Mouse (Mus musculus): ENCODE measurements around the gene Psmc6. TPM values are rescaled to one million over a fixed set of nuclear protein-coding genes. Genes with fewer than 3 reads are reported as not detected.

The Psmc6 gene
- total and polyA plus RNA-seq, 3 experiments = 11.5 to 319 (median 223) TPM

DNA sequence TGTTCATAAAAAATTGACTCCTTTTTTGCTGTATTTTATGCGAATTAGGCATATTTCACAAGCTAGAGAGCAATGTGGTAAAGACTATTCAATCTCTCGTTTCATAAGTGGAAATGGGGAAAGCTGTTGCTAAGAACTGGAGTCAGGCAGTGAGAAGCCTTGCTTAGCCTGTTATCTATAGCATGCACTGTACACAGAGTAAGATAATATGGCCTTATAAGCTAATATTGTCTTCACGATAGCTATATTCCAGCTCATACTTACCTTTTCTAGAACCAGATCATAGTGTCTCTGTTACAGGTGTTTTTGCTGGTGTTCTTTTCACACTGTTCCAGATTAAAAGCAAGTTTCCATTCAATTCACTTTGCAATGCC lies 10.4 kb upstream of the Psmc6 start:
- no peak for DNase-seq (ENCODE audit: low spot score)
- peaks cover 9% of the 10 kb centered on the region for H3K36me3 ChIP-seq (replicated peaks)
- H3K4me1 ChIP-seq (ENCODE audit: insufficient read depth, low read depth, low read length) = peaks cover 65% of the 10 kb centered on the region
- H3K9me3 ChIP-seq (replicated peaks) = no peaks in the 10 kb centered on the region
- H3K4me3 ChIP-seq (ENCODE audit: low read depth, low read length) = peak overlapping the region; percentile 4; the same call in 1 of the 2 replicates
- no peak for ATAC-seq (ENCODE audit: extremely low read depth, insufficient number of reproducible peaks, low FRiP score, poor library complexity, severe bottlenecking)
- H3K27me3 ChIP-seq (ENCODE audit: insufficient read depth, low read length) = no peaks in the 10 kb centered on the region
- TF ChIP-seq GATA2 (IDR thresholded peaks at IDR 0.05; ENCODE audit: borderline replicate concordance, low read depth, low read length) = no peak
- TF ChIP-seq CTCF (IDR thresholded peaks at IDR 0.05; ENCODE audit: low read depth, low read length) = no peak
- no peak for TF ChIP-seq GATA1 (IDR thresholded peaks at IDR 0.05; ENCODE audit: borderline replicate concordance, low read length)
- TF ChIP-seq POLR2AphosphoS5 (IDR thresholded peaks at IDR 0.05; ENCODE audit: insufficient replicate concordance, low read depth, low read length) = no peak
- TF ChIP-seq TAL1 (conservative IDR thresholded peaks at IDR 0.05; ENCODE audit: low read depth, low read length) = peak; percentile 51

DNA sequence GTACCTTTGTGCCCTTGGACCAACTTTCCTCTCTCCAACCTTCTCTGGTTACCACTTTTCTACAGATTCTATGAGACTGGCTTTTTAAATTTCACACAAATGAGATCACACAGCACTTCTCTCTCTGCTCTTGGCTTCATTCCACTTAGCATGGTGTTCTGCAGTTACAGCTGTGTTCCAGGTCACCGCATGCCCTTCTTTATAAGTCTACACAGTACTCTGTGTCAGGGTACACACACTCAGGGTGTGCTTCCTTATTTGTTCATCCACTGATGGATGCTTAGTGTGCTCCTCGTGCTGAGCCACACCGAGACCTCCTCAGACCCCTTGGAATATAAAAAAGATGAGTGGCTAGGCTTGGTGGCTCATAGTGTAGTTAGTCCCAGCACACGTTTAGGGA lies 9.5 kb upstream of the Psmc6 start:
- Histone ChIP-seq H3K36me3 (replicated peaks) (peaks cover 8% of the 10 kb centered on the region), H3K4me1 (ENCODE audit: insufficient read depth, low read depth, low read length) (peaks cover 69% of the 10 kb centered on the region)

DNA sequence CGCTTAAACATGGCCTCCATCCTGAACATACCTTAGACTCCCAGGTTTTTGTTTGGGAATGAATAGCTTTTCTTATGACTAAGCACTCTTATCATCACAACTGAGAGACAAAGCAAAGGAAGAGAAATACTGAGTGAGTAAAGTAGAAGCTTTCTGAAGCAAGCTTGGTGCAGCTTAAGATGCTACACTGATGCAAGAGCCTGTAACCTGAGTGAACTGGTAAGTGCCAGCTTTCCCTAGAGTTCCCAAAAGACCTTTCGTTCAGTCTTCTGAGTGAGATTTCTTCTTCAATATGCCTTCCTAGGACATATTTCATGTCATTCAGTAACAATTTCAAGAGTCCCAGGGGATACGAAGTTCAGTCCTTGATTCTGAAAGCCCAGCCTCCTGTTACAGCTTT lies 8.5 kb upstream of the Psmc6 start:
- TF ChIP-seq CTCF (IDR thresholded peaks at IDR 0.05; ENCODE audit: low read depth, low read length) (no peak), TAL1 (conservative IDR thresholded peaks at IDR 0.05; ENCODE audit: low read depth, low read length) (no peak), GATA1 (IDR thresholded peaks at IDR 0.05; ENCODE audit: borderline replicate concordance, low read length) (no peak), GATA2 (IDR thresholded peaks at IDR 0.05; ENCODE audit: borderline replicate concordance, low read depth, low read length) (no peak), POLR2AphosphoS5 (IDR thresholded peaks at IDR 0.05; ENCODE audit: insufficient replicate concordance, low read depth, low read length) (no peak)
- no peaks in the 10 kb centered on the region for H3K27me3 ChIP-seq (ENCODE audit: insufficient read depth, low read length)
- H3K9me3 ChIP-seq (replicated peaks) = no peaks in the 10 kb centered on the region
- no peak overlapping the region; the same call in 1 of the 2 replicates for H3K4me3 ChIP-seq (ENCODE audit: low read depth, low read length)
- peaks cover 70% of the 10 kb centered on the region for H3K4me1 ChIP-seq (ENCODE audit: insufficient read depth, low read depth, low read length)
- H3K36me3 ChIP-seq (replicated peaks) = peaks cover 2% of the 10 kb centered on the region
- ATAC-seq (ENCODE audit: extremely low read depth, insufficient number of reproducible peaks, low FRiP score, poor library complexity, severe bottlenecking) = no peak
- DNase-seq (ENCODE audit: low spot score) = no peak

More for the DNA sequence above, 9.5 kb upstream of the Psmc6 start:
- no peak for DNase-seq (ENCODE audit: low spot score)
- Histone ChIP-seq H3K27me3 (ENCODE audit: insufficient read depth, low read length) (no peaks in the 10 kb centered on the region), H3K4me3 (ENCODE audit: low read depth, low read length) (no peak overlapping the region), H3K9me3 (replicated peaks) (no peaks in the 10 kb centered on the region)
- TF ChIP-seq TAL1 (conservative IDR thresholded peaks at IDR 0.05; ENCODE audit: low read depth, low read length) (no peak), GATA1 (IDR thresholded peaks at IDR 0.05; ENCODE audit: borderline replicate concordance, low read length) (no peak), POLR2AphosphoS5 (IDR thresholded peaks at IDR 0.05; ENCODE audit: insufficient replicate concordance, low read depth, low read length) (no peak), CTCF (IDR thresholded peaks at IDR 0.05; ENCODE audit: low read depth, low read length) (no peak), GATA2 (IDR thresholded peaks at IDR 0.05; ENCODE audit: borderline replicate concordance, low read depth, low read length) (no peak)
- ATAC-seq (ENCODE audit: extremely low read depth, insufficient number of reproducible peaks, low FRiP score, poor library complexity, severe bottlenecking) = no peak

DNA sequence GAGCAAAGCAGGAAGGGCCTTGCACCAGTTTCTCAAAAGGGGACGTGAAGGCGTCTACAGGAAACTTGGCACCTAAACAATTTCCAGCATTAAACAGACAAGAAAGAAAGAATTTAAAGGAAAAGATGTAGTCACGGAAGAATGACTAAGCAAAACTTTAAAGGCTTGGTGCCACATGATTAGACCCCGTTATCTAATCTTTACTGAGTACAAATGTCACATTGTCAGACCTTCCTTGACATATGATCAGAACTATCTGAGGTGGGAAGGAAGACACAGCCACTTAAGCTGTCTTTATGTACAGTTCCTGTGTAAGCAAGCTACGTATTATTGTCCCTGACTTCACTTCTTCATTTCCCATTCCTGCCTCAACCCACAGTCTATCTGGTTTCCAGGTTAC lies 8.0 kb upstream of the Psmc6 start:
- ATAC-seq (ENCODE audit: extremely low read depth, insufficient number of reproducible peaks, low FRiP score, poor library complexity, severe bottlenecking) (peak; percentile 81), DNase-seq (ENCODE audit: low spot score) (peak; percentile 41)
- Histone ChIP-seq H3K27me3 (ENCODE audit: insufficient read depth, low read length) (no peaks in the 10 kb centered on the region), H3K9me3 (replicated peaks) (no peaks in the 10 kb centered on the region), H3K36me3 (replicated peaks) (no peaks in the 10 kb centered on the region), H3K4me1 (ENCODE audit: insufficient read depth, low read depth, low read length) (peaks cover 69% of the 10 kb centered on the region), H3K4me3 (ENCODE audit: low read depth, low read length) (peak overlapping the region; percentile 37; the same call in 1 of the 2 replicates)
- TF ChIP-seq TAL1 (conservative IDR thresholded peaks at IDR 0.05; ENCODE audit: low read depth, low read length) = peak; percentile 65
- no peak for TF ChIP-seq POLR2AphosphoS5 (IDR thresholded peaks at IDR 0.05; ENCODE audit: insufficient replicate concordance, low read depth, low read length)
- no peak for TF ChIP-seq GATA1 (IDR thresholded peaks at IDR 0.05; ENCODE audit: borderline replicate concordance, low read length)
- no peak for TF ChIP-seq CTCF (IDR thresholded peaks at IDR 0.05; ENCODE audit: low read depth, low read length)

DNA sequence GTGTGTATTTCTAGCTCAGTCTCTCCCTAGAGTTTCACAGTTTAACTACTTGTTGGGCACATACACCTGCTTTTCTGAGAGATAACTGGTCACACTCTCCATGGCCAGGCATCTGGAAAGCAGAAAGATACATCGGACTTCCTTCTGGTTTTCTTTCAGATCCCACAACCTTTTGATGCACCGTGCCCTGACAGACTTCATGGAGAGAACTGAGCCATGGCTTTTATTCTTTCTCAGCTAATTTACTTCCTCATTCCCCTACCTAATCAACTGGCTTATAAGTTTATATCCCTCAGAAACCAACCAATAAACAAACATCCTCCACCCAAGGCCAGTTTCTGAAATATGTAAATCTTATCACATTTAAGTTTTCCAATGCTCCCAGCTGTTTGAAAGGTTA lies 7.1 kb upstream of the Psmc6 start:
- H3K4me1 ChIP-seq (ENCODE audit: insufficient read depth, low read depth, low read length) = peaks cover 71% of the 10 kb centered on the region
- ATAC-seq (ENCODE audit: extremely low read depth, insufficient number of reproducible peaks, low FRiP score, poor library complexity, severe bottlenecking) (no peak), DNase-seq (ENCODE audit: low spot score) (no peak)

DNA sequence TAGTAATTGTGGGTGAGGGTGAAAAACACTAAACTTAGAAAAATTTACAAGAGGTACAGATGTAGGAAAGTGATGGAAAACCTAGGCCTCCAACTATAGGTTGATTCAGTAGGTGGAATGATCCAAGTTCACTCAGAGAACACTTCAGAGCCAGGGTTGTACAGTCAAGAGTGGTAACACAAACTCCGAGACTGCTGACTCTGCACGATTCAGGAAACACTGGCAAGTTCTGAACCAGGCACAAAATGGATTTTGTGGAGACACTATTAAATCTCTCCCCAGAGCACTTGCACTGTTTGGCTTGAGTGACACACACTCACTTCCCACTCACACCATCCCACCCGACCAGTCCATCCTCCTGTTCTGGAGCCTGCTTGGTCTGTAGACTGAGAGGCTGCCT lies 6.3 kb upstream of the Psmc6 start:
- Histone ChIP-seq H3K36me3 (replicated peaks) (no peaks in the 10 kb centered on the region), H3K27me3 (ENCODE audit: insufficient read depth, low read length) (no peaks in the 10 kb centered on the region), H3K4me3 (ENCODE audit: low read depth, low read length) (no peak overlapping the region), H3K4me1 (ENCODE audit: insufficient read depth, low read depth, low read length) (peaks cover 78% of the 10 kb centered on the region), H3K9me3 (replicated peaks) (no peaks in the 10 kb centered on the region)
- ATAC-seq (ENCODE audit: extremely low read depth, insufficient number of reproducible peaks, low FRiP score, poor library complexity, severe bottlenecking) (no peak), DNase-seq (ENCODE audit: low spot score) (no peak)
- TF ChIP-seq GATA1 (IDR thresholded peaks at IDR 0.05; ENCODE audit: borderline replicate concordance, low read length) = no peak
- no peak for TF ChIP-seq CTCF (IDR thresholded peaks at IDR 0.05; ENCODE audit: low read depth, low read length)
- TF ChIP-seq POLR2AphosphoS5 (IDR thresholded peaks at IDR 0.05; ENCODE audit: insufficient replicate concordance, low read depth, low read length) = no peak
- TF ChIP-seq GATA2 (IDR thresholded peaks at IDR 0.05; ENCODE audit: borderline replicate concordance, low read depth, low read length) = no peak
- no peak for TF ChIP-seq TAL1 (conservative IDR thresholded peaks at IDR 0.05; ENCODE audit: low read depth, low read length)

More for the DNA sequence above, 7.1 kb upstream of the Psmc6 start:
- Histone ChIP-seq H3K9me3 (replicated peaks) (no peaks in the 10 kb centered on the region), H3K36me3 (replicated peaks) (no peaks in the 10 kb centered on the region), H3K27me3 (ENCODE audit: insufficient read depth, low read length) (no peaks in the 10 kb centered on the region), H3K4me3 (ENCODE audit: low read depth, low read length) (no peak overlapping the region; the same call in 1 of the 2 replicates)
- TF ChIP-seq POLR2AphosphoS5 (IDR thresholded peaks at IDR 0.05; ENCODE audit: insufficient replicate concordance, low read depth, low read length) (no peak), GATA2 (IDR thresholded peaks at IDR 0.05; ENCODE audit: borderline replicate concordance, low read depth, low read length) (no peak), TAL1 (conservative IDR thresholded peaks at IDR 0.05; ENCODE audit: low read depth, low read length) (no peak), CTCF (IDR thresholded peaks at IDR 0.05; ENCODE audit: low read depth, low read length) (no peak), GATA1 (IDR thresholded peaks at IDR 0.05; ENCODE audit: borderline replicate concordance, low read length) (no peak)

Data from G1E (cell line).